Mouse (Mus musculus) brain, embryonic 14.5 days (tissue): ENCODE results near the gene Atxn7l1.
A peak's percentile ranks its signal among the peaks of the same experiment; 100 is the strongest.

Experiments used
- CTCF ChIP-seq: fragments of 200-500 bp; IDR thresholded peaks from 2 replicates; pipeline ENCODE4 v1.5.1; 2012; ENCODE audit warnings: inconsistent platforms, mild to moderate bottlenecking, moderate library complexity, borderline replicate concordance; ENCODE audit not compliant: insufficient read depth, insufficient read length; ENCODE audit errors: extremely low read depth
- POLR2A ChIP-seq: fragments of 200-500 bp; IDR thresholded peaks from 2 replicates; pipeline ENCODE4 v1.6.1; 2012; ENCODE audit warnings: mild to moderate bottlenecking, inconsistent platforms, borderline replicate concordance; ENCODE audit not compliant: poor library complexity, insufficient read depth, insufficient read length, severe bottlenecking; ENCODE audit errors: extremely low read depth

- TF ChIP-seq CTCF, result peak; percentile 93
- peak; percentile 33; the same call in 1 of the 2 replicates for TF ChIP-seq POLR2A
Measured at GRCm38 (mm10) chr12:33147497-33148267, at the start of gene Atxn7l1.
